29 mouse cellular contexts compared by ENCODE assay signal in genomic region chr5:121400849-121401248, GRCm38 (mm10). TPM values are rescaled to one million over a fixed set of nuclear protein-coding genes. Genes with fewer than 3 reads are reported as not detected.
DNase-seq lines count a peak whose midpoint lies in the region; ATAC-seq and TF ChIP-seq lines count a peak whose summit lies in the region.
"Had no signal": no experiment of that assay in that cellular context is flagged by ENCODE, and none has a peak within 500 bp of the region (broad histone marks: within the 10 kb centered on the region; RNA-seq: fewer than 3 reads in every experiment).

No protein-coding gene starts in this region.

- H3K9me3 ChIP-seq in intestine, embryonic 16.5 days (ENCODE audit: control insufficient read depth, low read length), result no peaks in the 10 kb centered on the region
- no peaks in the 10 kb centered on the region for H3K9me3 ChIP-seq in intestine, postnatal 0 days (ENCODE audit: control insufficient read depth)
- no peaks in the 10 kb centered on the region for H3K9me3 ChIP-seq in ES-E14 (ENCODE audit: control insufficient read depth, insufficient read depth, low read depth, low read length)
- H3K9me3 ChIP-seq in liver, embryonic 13.5 days (replicated peaks), result no peaks in the 10 kb centered on the region
- H3K9me3 ChIP-seq: embryonic facial prominence, embryonic 12.5 days; heart, embryonic 13.5 days; intestine, embryonic 15.5 days; midbrain, embryonic 15.5 days; neural tube, embryonic 13.5 days had no signal

- ATAC-seq in intestine, embryonic 16.5 days, result no peak
- ATAC-seq in intestine, postnatal 0 days, result no peak
- ATAC-seq in liver, embryonic 13.5 days (ENCODE audit: low read depth), result no peak
- no peak for ATAC-seq in megakaryocyte, adult 5-6 weeks (ENCODE audit: poor library complexity, severe bottlenecking)
- ATAC-seq: CD4-positive, CD25-positive, alpha-beta regulatory T cell, adult 4 months; forebrain, embryonic 14.5 days; hindbrain, postnatal 0 days; intestine, embryonic 15.5 days; midbrain, embryonic 15.5 days; Patski had no signal

- H3K27me3 ChIP-seq in intestine, embryonic 16.5 days (replicated peaks; ENCODE audit: control insufficient read depth, insufficient read depth, low read length), result no peaks in the 10 kb centered on the region
- H3K27me3 ChIP-seq in intestine, postnatal 0 days (replicated peaks; ENCODE audit: control insufficient read depth, insufficient read depth, low read length), result no peaks in the 10 kb centered on the region
- H3K27me3 ChIP-seq in liver, embryonic 13.5 days, result no peaks in the 10 kb centered on the region
- no peaks in the 10 kb centered on the region for H3K27me3 ChIP-seq in myocyte (ENCODE audit: control insufficient read depth, insufficient read depth, insufficient read length)
- H3K27me3 ChIP-seq: embryonic facial prominence, embryonic 12.5 days; heart, embryonic 13.5 days; intestine, embryonic 15.5 days; midbrain, embryonic 15.5 days; neural tube, embryonic 13.5 days; Patski had no signal

- no peak overlapping the region for H3K4me3 ChIP-seq in intestine, embryonic 16.5 days (ENCODE audit: low read length)
- no peak overlapping the region for H3K4me3 ChIP-seq in intestine, postnatal 0 days (ENCODE audit: low read depth, low read length)
- H3K4me3 ChIP-seq in ES-E14 (ENCODE audit: insufficient read depth in 1 of 2, low read depth in 1 of 2, low read length in 2 of 2, poor library complexity in 1 of 2, severe bottlenecking in 1 of 2) (no peak overlapping the region), myocyte (no peak overlapping the region)
- H3K4me3 ChIP-seq in liver, embryonic 13.5 days (replicated peaks), result peak overlapping the region; percentile 6; the same call in 1 of the 2 replicates
- H3K4me3 ChIP-seq: embryonic facial prominence, embryonic 12.5 days; heart, embryonic 13.5 days; intestine, embryonic 15.5 days; midbrain, embryonic 15.5 days; neural tube, embryonic 13.5 days had no signal

- H3ac ChIP-seq in myocyte (ENCODE audit: control insufficient read depth, insufficient read length), result no peak overlapping the region

- peak overlapping the region; percentile 14; the same call in 1 of the 2 replicates for H3K9ac ChIP-seq in intestine, embryonic 16.5 days (ENCODE audit: low read depth, low read length)
- H3K9ac ChIP-seq in intestine, postnatal 0 days (ENCODE audit: low read depth, low read length), result no peak overlapping the region
- H3K9ac ChIP-seq in ES-E14 (ENCODE audit: insufficient read depth, low read depth, low read length, poor library complexity, severe bottlenecking), result peak overlapping the region; percentile 40; the same call in 1 of the 2 replicates
- peak overlapping the region; percentile 53; the same call in 1 of the 2 replicates for H3K9ac ChIP-seq in liver, embryonic 13.5 days
- H3K9ac ChIP-seq: embryonic facial prominence, embryonic 12.5 days; heart, embryonic 13.5 days; intestine, embryonic 15.5 days; midbrain, embryonic 15.5 days; neural tube, embryonic 13.5 days had no signal

- H3K36me3 ChIP-seq in intestine, embryonic 16.5 days (ENCODE audit: control insufficient read depth, insufficient read depth, low read length), result no peaks in the 10 kb centered on the region
- peaks cover 6% of the 10 kb centered on the region; the same call in 1 of the 2 replicates for H3K36me3 ChIP-seq in intestine, postnatal 0 days (ENCODE audit: control insufficient read depth, insufficient read depth)
- H3K36me3 ChIP-seq in ES-E14 (ENCODE audit: control insufficient read depth, insufficient read depth, low read length, poor library complexity, severe bottlenecking), result peaks cover 17% of the 10 kb centered on the region; the same call in 1 of the 2 replicates
- H3K36me3 ChIP-seq in liver, embryonic 13.5 days, result peaks cover 54% of the 10 kb centered on the region
- H3K36me3 ChIP-seq in myocyte (ENCODE audit: control insufficient read depth, insufficient read depth), result peaks cover 14% of the 10 kb centered on the region
- H3K36me3 ChIP-seq: intestine, embryonic 15.5 days; midbrain, embryonic 15.5 days had no signal

- no peak overlapping the region for H3K4me2 ChIP-seq in intestine, embryonic 16.5 days (ENCODE audit: low read depth, low read length)
- H3K4me2 ChIP-seq in intestine, postnatal 0 days (replicated peaks; ENCODE audit: low read depth), result no peak overlapping the region
- 0 out of 2 replicates have a peak overlapping the region, but pooled peaks have one; percentile 26 for H3K4me2 ChIP-seq in liver, embryonic 13.5 days
- H3K4me2 ChIP-seq in myocyte (ENCODE audit: low read depth), result peak overlapping the region; percentile 25
- H3K4me2 ChIP-seq: embryonic facial prominence, embryonic 12.5 days; intestine, embryonic 15.5 days; midbrain, embryonic 15.5 days; neural tube, embryonic 13.5 days had no signal

- H3K27ac ChIP-seq in intestine, embryonic 16.5 days (ENCODE audit: low read length), result no peak overlapping the region
- no peak overlapping the region for H3K27ac ChIP-seq in intestine, postnatal 0 days (ENCODE audit: low read depth, low read length)
- no peak overlapping the region for H3K27ac ChIP-seq in ES-E14 (ENCODE audit: insufficient read depth, low read depth, low read length, poor library complexity, severe bottlenecking)
- H3K27ac ChIP-seq in liver, embryonic 13.5 days, result peak overlapping the region; percentile 49; the same call in 1 of the 2 replicates
- H3K27ac ChIP-seq: embryonic facial prominence, embryonic 12.5 days; heart, embryonic 13.5 days; hindbrain, postnatal 0 days; intestine, embryonic 15.5 days; midbrain, embryonic 15.5 days; neural tube, embryonic 13.5 days had no signal

- no peak for DNase-seq in ES-E14 (ENCODE audit: low read depth, low spot score)
- no peak for DNase-seq in liver, embryonic 13.5 days
- no peak for DNase-seq in gastrocnemius, adult 18-20 months (ENCODE audit: low spot score)
- DNase-seq: adrenal gland, postnatal 10 days; cerebellum, adult 11 months; cerebellum, adult 9-10 months; cerebellum, postnatal 36 days; gastrocnemius, postnatal 25 days; heart, adult 18-20 months; heart, postnatal 10 days; kidney, adult 9 months; kidney, postnatal 10 days; layer of hippocampus, postnatal 36 days; lung, postnatal 36 days; right cerebral cortex, postnatal 4 days; thymus, postnatal 4 days had no signal

- in situ Hi-C loops in ES-E14 (cut with MboI; ENCODE audit: low sequenced_read_pairs in 2 of 2, unreplicated experiment in 2 of 2), result no loop called here

- WGBS in intestine, embryonic 16.5 days, result 74% methylated on average over 5 of the region's 5 CpGs
- 70% methylated on average over 5 of the region's 5 CpGs for WGBS in intestine, postnatal 0 days
- 29% methylated on average over 5 of the region's 5 CpGs for WGBS in liver, embryonic 13.5 days (ENCODE audit: insufficient replicate concordance)

- peaks cover 20% of the 10 kb centered on the region for H3K4me1 ChIP-seq in intestine, embryonic 16.5 days (ENCODE audit: control insufficient read depth, insufficient read depth, low read length)
- H3K4me1 ChIP-seq in intestine, postnatal 0 days (replicated peaks; ENCODE audit: control insufficient read depth, insufficient read depth, low read length), result peaks cover 3% of the 10 kb centered on the region; the same call in 1 of the 2 replicates
- H3K4me1 ChIP-seq in ES-E14 (ENCODE audit: control insufficient read depth in 2 of 2, insufficient read depth in 2 of 2, low read length in 2 of 2, poor library complexity in 1 of 2), result peaks cover 4 to 23% of the 10 kb centered on the region in 2 experiments; a peak in 2 of 4 replicates
- peaks cover 75% of the 10 kb centered on the region for H3K4me1 ChIP-seq in liver, embryonic 13.5 days (replicated peaks)

- H3K79me2 ChIP-seq in myocyte (ENCODE audit: control insufficient read depth, insufficient read depth), result peaks cover 78% of the 10 kb centered on the region

- no peak for TF ChIP-seq CTCF in intestine, postnatal 0 days (IDR thresholded peaks at IDR 0.05; ENCODE audit: low read depth)

- no peak for TF ChIP-seq POLR2A in myocyte (IDR thresholded peaks at IDR 0.05; ENCODE audit: insufficient read length, low read depth)

RNA-seq across cellular contexts. Expression of gene Naa25, which starts 3.1 kb away (rescaled TPM):
- 45.9 and 48.3 TPM in 2 replicates for polyA plus RNA-seq in intestine, embryonic 16.5 days (2015; fragmentation: Nextera tagmentation; extraction: Ambion mirVana)
- 14.2 and 15.0 TPM in 2 replicates for polyA plus RNA-seq in intestine, postnatal 0 days (2015; fragmentation: Nextera tagmentation; extraction: Ambion mirVana)
- total RNA-seq in ES-E14 (2012; rRNA removed), result 92.3 and 118 TPM in 2 replicates
- 32.8 and 37.7 TPM in 2 replicates for polyA plus RNA-seq in liver, embryonic 13.5 days (2015; fragmentation: Nextera tagmentation; extraction: Ambion mirVana)
- polyA plus RNA-seq in myocyte (2012; fragmentation: generic; extraction: Trizol), result 22.0 TPM
- 13.3 and 17.9 TPM in 2 replicates for total RNA-seq in megakaryocyte, adult 5-6 weeks (2015)
- total RNA-seq in megakaryocyte, adult 5-6 weeks (2017), result 25.6 and 32.2 TPM in 2 replicates
- total RNA-seq in gastrocnemius, adult 18-20 months (2021), result 10 to 100 TPM; 25.9 to 29.7 TPM

RNA-seq across cellular contexts. Expression of gene Trafd1, which starts 15.4 kb away (rescaled TPM):
- polyA plus RNA-seq in intestine, embryonic 16.5 days (2015; fragmentation: Nextera tagmentation; extraction: Ambion mirVana), result 56.9 and 57.2 TPM in 2 replicates
- polyA plus RNA-seq in intestine, postnatal 0 days (2015; fragmentation: Nextera tagmentation; extraction: Ambion mirVana), result 99.1 and 100 TPM in 2 replicates
- total RNA-seq in ES-E14 (2012; rRNA removed), result 13.8 and 15.6 TPM in 2 replicates
- polyA plus RNA-seq in liver, embryonic 13.5 days (2015; fragmentation: Nextera tagmentation; extraction: Ambion mirVana), result 19.7 and 21.4 TPM in 2 replicates
- polyA plus RNA-seq in myocyte (2012; fragmentation: generic; extraction: Trizol), result 29.3 TPM
- total RNA-seq in megakaryocyte, adult 5-6 weeks (2015), result 77.9 and 78.1 TPM in 2 replicates
- 92.5 and 94.1 TPM in 2 replicates for total RNA-seq in megakaryocyte, adult 5-6 weeks (2017)
- total RNA-seq in gastrocnemius, adult 18-20 months (2021), result 10 to 100 TPM; 45.9 to 48.0 TPM

RNA-seq across cellular contexts. Expression of gene Tmem116, which starts 50.8 kb away (rescaled TPM):
- 4.2 and 4.4 TPM in 2 replicates for polyA plus RNA-seq in intestine, embryonic 16.5 days (2015; fragmentation: Nextera tagmentation; extraction: Ambion mirVana)
- 6.8 and 7.2 TPM in 2 replicates for polyA plus RNA-seq in intestine, postnatal 0 days (2015; fragmentation: Nextera tagmentation; extraction: Ambion mirVana)
- 3.0 and 3.8 TPM in 2 replicates for total RNA-seq in ES-E14 (2012; rRNA removed)
- polyA plus RNA-seq in liver, embryonic 13.5 days (2015; fragmentation: Nextera tagmentation; extraction: Ambion mirVana), result 0.83 and 1.3 TPM in 2 replicates
- polyA plus RNA-seq in myocyte (2012; fragmentation: generic; extraction: Trizol), result 3.3 TPM
- total RNA-seq in megakaryocyte, adult 5-6 weeks (2015), result not detected in 2 replicates
- not detected in 2 replicates for total RNA-seq in megakaryocyte, adult 5-6 weeks (2017)
- total RNA-seq in gastrocnemius, adult 18-20 months (2021), result 1 to 10 TPM; 7.4 to 7.5 TPM

RNA-seq across cellular contexts. Expression of gene Erp29, which starts 51.5 kb away (rescaled TPM):
- 183 and 202 TPM in 2 replicates for polyA plus RNA-seq in intestine, embryonic 16.5 days (2015; fragmentation: Nextera tagmentation; extraction: Ambion mirVana)
- 164 and 175 TPM in 2 replicates for polyA plus RNA-seq in intestine, postnatal 0 days (2015; fragmentation: Nextera tagmentation; extraction: Ambion mirVana)
- 339 and 444 TPM in 2 replicates for total RNA-seq in ES-E14 (2012; rRNA removed)
- 99.8 and 102 TPM in 2 replicates for polyA plus RNA-seq in liver, embryonic 13.5 days (2015; fragmentation: Nextera tagmentation; extraction: Ambion mirVana)
- 86.0 TPM for polyA plus RNA-seq in myocyte (2012; fragmentation: generic; extraction: Trizol)
- 266 and 273 TPM in 2 replicates for total RNA-seq in megakaryocyte, adult 5-6 weeks (2015)
- 936 and 1,238 TPM in 2 replicates for total RNA-seq in megakaryocyte, adult 5-6 weeks (2017)
- 10 to 100 TPM; 28.6 to 38.1 TPM for total RNA-seq in gastrocnemius, adult 18-20 months (2021)

Comparison
In these comparisons a context has a peak if more than half of its experiments do, and no peak if none do; other contexts are left out.
1. H3K4me2 ChIP-seq: peak in liver, embryonic 13.5 days (single experiment) and myocyte (single experiment); none in intestine, embryonic 16.5 days (single experiment) and intestine, postnatal 0 days (single experiment).